In the genomic region with DNA sequence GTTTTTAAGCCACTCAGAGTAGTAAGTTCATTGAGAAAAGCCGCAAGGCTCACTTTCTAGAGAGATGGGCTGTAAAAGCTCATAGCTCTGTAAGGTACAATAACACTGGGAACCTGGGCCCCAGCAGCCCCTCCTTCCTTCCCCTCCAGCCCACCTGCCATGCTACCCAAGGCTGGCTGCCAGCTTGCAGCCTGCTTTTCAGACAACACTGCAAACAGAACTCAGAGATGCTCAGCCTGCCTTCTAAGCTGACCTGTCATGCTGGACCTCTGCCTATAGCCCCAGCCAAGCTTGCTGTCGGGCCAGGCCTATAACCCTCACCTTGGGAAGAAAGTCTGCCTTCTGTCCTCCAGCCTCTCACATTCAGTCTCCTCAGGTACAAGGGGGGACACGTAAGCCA, we compare ENCODE assay signal across 19 mouse cellular contexts. TPM values are rescaled to one million over a fixed set of nuclear protein-coding genes. Genes with fewer than 3 reads are reported as not detected.
DNase-seq lines count a peak whose midpoint lies in the region; ATAC-seq and TF ChIP-seq lines count a peak whose summit lies in the region.
"Had no signal": no experiment of that assay in that cellular context is flagged by ENCODE, and none has a peak within 500 bp of the region (broad histone marks: within the 10 kb centered on the region; RNA-seq: fewer than 3 reads in every experiment).

No protein-coding gene starts in this region.

- H3K9ac ChIP-seq in lung, embryonic 14.5 days = no peak overlapping the region
- H3K9ac ChIP-seq in lung, postnatal 0 days (replicated peaks; ENCODE audit: low read depth) = no peak overlapping the region
- no peak overlapping the region for H3K9ac ChIP-seq in intestine, postnatal 0 days (ENCODE audit: low read depth, low read length)
- peak overlapping the region; percentile 8; the same call in 1 of the 2 replicates for H3K9ac ChIP-seq in stomach, postnatal 0 days (ENCODE audit: low read length)
- H3K9ac ChIP-seq in kidney, embryonic 14.5 days (ENCODE audit: low read depth, low read length) = no peak overlapping the region
- H3K9ac ChIP-seq: forebrain, postnatal 0 days; heart, embryonic 12.5 days; hindbrain, embryonic 15.5 days; midbrain, embryonic 13.5 days; neural tube, embryonic 12.5 days had no signal

- no peaks in the 10 kb centered on the region for H3K27me3 ChIP-seq in lung, embryonic 14.5 days (ENCODE audit: insufficient read depth, low read length)
- H3K27me3 ChIP-seq in lung, postnatal 0 days (replicated peaks; ENCODE audit: insufficient read depth, low read length) = no peaks in the 10 kb centered on the region
- no peaks in the 10 kb centered on the region for H3K27me3 ChIP-seq in intestine, postnatal 0 days (replicated peaks; ENCODE audit: control insufficient read depth, insufficient read depth, low read length)
- H3K27me3 ChIP-seq in stomach, postnatal 0 days (ENCODE audit: control insufficient read depth, insufficient read depth, low read length) = no peaks in the 10 kb centered on the region
- H3K27me3 ChIP-seq in kidney, embryonic 14.5 days (ENCODE audit: control insufficient read depth, insufficient read depth, low read length) = peaks cover 2% of the 10 kb centered on the region; the same call in 1 of the 2 replicates
- H3K27me3 ChIP-seq: hindbrain, embryonic 15.5 days; midbrain, embryonic 13.5 days; neural tube, embryonic 12.5 days had no signal

- peak; percentile 48 to 53 for DNase-seq in cerebellum, postnatal 14 days
- DNase-seq in cerebellum, adult 18-20 months = no peak
- DNase-seq in lung, embryonic 14.5 days = no peak
- DNase-seq in lung, postnatal 0 days (ENCODE audit: low spot score) = no peak
- DNase-seq in stomach, postnatal 0 days (ENCODE audit: low spot score) = no peak
- DNase-seq in heart, postnatal 36 days = no peak
- DNase-seq: adrenal gland, postnatal 25 days; cerebellum, adult 11-12 months; forebrain, postnatal 0 days; heart, postnatal 14 days; thymus, postnatal 4 days had no signal

- WGBS in lung, embryonic 14.5 days = 72% methylated on average over 3 of the region's 3 CpGs
- 71% methylated on average over 3 of the region's 3 CpGs for WGBS in lung, postnatal 0 days
- 61% methylated on average over 3 of the region's 3 CpGs for WGBS in intestine, postnatal 0 days
- WGBS in stomach, postnatal 0 days = 72% methylated on average over 3 of the region's 3 CpGs
- 67% methylated on average over 3 of the region's 3 CpGs for WGBS in kidney, embryonic 14.5 days

- peaks cover 26% of the 10 kb centered on the region for H3K36me3 ChIP-seq in lung, embryonic 14.5 days (ENCODE audit: insufficient read depth)
- 0 out of 2 replicates have a peak, but pooled peaks cover 6% of the 10 kb centered on the region for H3K36me3 ChIP-seq in lung, postnatal 0 days (ENCODE audit: insufficient read depth, low read length)
- peaks cover 25% of the 10 kb centered on the region for H3K36me3 ChIP-seq in intestine, postnatal 0 days (ENCODE audit: control insufficient read depth, insufficient read depth)
- H3K36me3 ChIP-seq in stomach, postnatal 0 days (ENCODE audit: control insufficient read depth, insufficient read depth, low read length) = no peaks in the 10 kb centered on the region; the same call in 1 of the 2 replicates
- peaks cover 28% of the 10 kb centered on the region for H3K36me3 ChIP-seq in kidney, embryonic 14.5 days (ENCODE audit: control insufficient read depth, insufficient read depth, low read length)

- no peak overlapping the region for H3K4me2 ChIP-seq in lung, embryonic 14.5 days
- no peak overlapping the region for H3K4me2 ChIP-seq in lung, postnatal 0 days (replicated peaks; ENCODE audit: low read depth, low read length)
- H3K4me2 ChIP-seq in intestine, postnatal 0 days (replicated peaks; ENCODE audit: low read depth) = peak overlapping the region; percentile 14
- peak overlapping the region; percentile 12; the same call in 1 of the 2 replicates for H3K4me2 ChIP-seq in stomach, postnatal 0 days (replicated peaks; ENCODE audit: low read depth)
- no peak overlapping the region for H3K4me2 ChIP-seq in kidney, embryonic 14.5 days (replicated peaks; ENCODE audit: low read depth, low read length)
- H3K4me2 ChIP-seq: heart, embryonic 12.5 days; hindbrain, embryonic 15.5 days; midbrain, embryonic 13.5 days; neural tube, embryonic 12.5 days had no signal

- intact Hi-C loops in heart, postnatal 36 days (cut with DNase I) = no loop called here

- ATAC-seq in lung, embryonic 14.5 days (ENCODE audit: insufficient read depth) = 0 out of 2 replicates have a peak, but pooled peaks have one; percentile 4
- no peak for ATAC-seq in lung, postnatal 0 days
- ATAC-seq in intestine, postnatal 0 days = no peak
- no peak for ATAC-seq in stomach, postnatal 0 days (ENCODE audit: low FRiP score, low TSS enrichment)
- no peak for ATAC-seq in kidney, embryonic 14.5 days (ENCODE audit: low FRiP score, low TSS enrichment)
- ATAC-seq: CD4-positive, CD25-positive, alpha-beta regulatory T cell, adult 4 months; forebrain, postnatal 0 days; midbrain, embryonic 13.5 days had no signal

- H3K4me1 ChIP-seq in lung, embryonic 14.5 days (ENCODE audit: insufficient read depth) = no peaks in the 10 kb centered on the region
- H3K4me1 ChIP-seq in lung, postnatal 0 days (ENCODE audit: insufficient read depth, low read depth, low read length) = no peaks in the 10 kb centered on the region
- no peaks in the 10 kb centered on the region for H3K4me1 ChIP-seq in intestine, postnatal 0 days (replicated peaks; ENCODE audit: control insufficient read depth, insufficient read depth, low read length)
- peaks cover 3% of the 10 kb centered on the region; the same call in 1 of the 2 replicates for H3K4me1 ChIP-seq in stomach, postnatal 0 days (replicated peaks; ENCODE audit: control insufficient read depth, insufficient read depth)
- H3K4me1 ChIP-seq in kidney, embryonic 14.5 days (ENCODE audit: control insufficient read depth, insufficient read depth, low read length) = no peaks in the 10 kb centered on the region
- H3K4me1 ChIP-seq: hindbrain, embryonic 15.5 days had no signal

- no peak for TF ChIP-seq CTCF in lung, embryonic 14.5 days (IDR thresholded peaks at IDR 0.05; ENCODE audit: low read depth)
- no peak for TF ChIP-seq CTCF in lung, postnatal 0 days (IDR thresholded peaks at IDR 0.05)
- no peak for TF ChIP-seq CTCF in intestine, postnatal 0 days (IDR thresholded peaks at IDR 0.05; ENCODE audit: low read depth)
- TF ChIP-seq CTCF in stomach, postnatal 0 days (IDR thresholded peaks at IDR 0.05; ENCODE audit: low read depth) = no peak

- no peak for TF ChIP-seq EP300 in lung, postnatal 0 days (IDR thresholded peaks at IDR 0.05)
- TF ChIP-seq EP300 in stomach, postnatal 0 days (optimal IDR thresholded peaks at IDR 0.05) = no peak

- H3K9me3 ChIP-seq in lung, embryonic 14.5 days (ENCODE audit: low read depth, low read length) = no peaks in the 10 kb centered on the region
- no peaks in the 10 kb centered on the region for H3K9me3 ChIP-seq in lung, postnatal 0 days (ENCODE audit: low read length)
- H3K9me3 ChIP-seq in intestine, postnatal 0 days (ENCODE audit: control insufficient read depth) = no peaks in the 10 kb centered on the region
- no peaks in the 10 kb centered on the region for H3K9me3 ChIP-seq in stomach, postnatal 0 days (ENCODE audit: control insufficient read depth, low read length)
- H3K9me3 ChIP-seq in kidney, embryonic 14.5 days (ENCODE audit: control insufficient read depth, low read length) = no peaks in the 10 kb centered on the region
- H3K9me3 ChIP-seq: forebrain, embryonic 10.5 days; heart, embryonic 12.5 days; hindbrain, embryonic 15.5 days; midbrain, embryonic 13.5 days; neural tube, embryonic 12.5 days had no signal

- 0 out of 2 replicates have a peak overlapping the region, but pooled peaks have one; percentile 1 for H3K27ac ChIP-seq in lung, embryonic 14.5 days (ENCODE audit: low read depth)
- H3K27ac ChIP-seq in lung, postnatal 0 days (ENCODE audit: low read length) = no peak overlapping the region
- H3K27ac ChIP-seq in intestine, postnatal 0 days (ENCODE audit: low read depth, low read length) = peak overlapping the region; percentile 5
- peak overlapping the region; percentile 67 for H3K27ac ChIP-seq in stomach, postnatal 0 days (replicated peaks)
- no peak overlapping the region for H3K27ac ChIP-seq in kidney, embryonic 14.5 days (ENCODE audit: low read depth, low read length)
- H3K27ac ChIP-seq: forebrain, embryonic 10.5 days; hindbrain, embryonic 15.5 days; midbrain, embryonic 13.5 days; neural tube, embryonic 12.5 days had no signal

- H3K4me3 ChIP-seq in lung, embryonic 14.5 days (ENCODE audit: low read depth, low read length) = no peak overlapping the region
- H3K4me3 ChIP-seq in lung, postnatal 0 days (ENCODE audit: low read depth, low read length) = no peak overlapping the region
- H3K4me3 ChIP-seq in intestine, postnatal 0 days (ENCODE audit: low read depth, low read length) = no peak overlapping the region
- no peak overlapping the region for H3K4me3 ChIP-seq in stomach, postnatal 0 days (ENCODE audit: low read depth, low read length)
- H3K4me3 ChIP-seq in kidney, embryonic 14.5 days (ENCODE audit: low read length) = no peak overlapping the region
- H3K4me3 ChIP-seq: forebrain, embryonic 10.5 days; heart, embryonic 12.5 days; hindbrain, embryonic 15.5 days; midbrain, embryonic 13.5 days; neural tube, embryonic 12.5 days had no signal

RNA-seq across cellular contexts. Expression of a gene that starts 11.5 kb away (rescaled TPM):
- 1.2 and 1.5 TPM in 2 replicates for polyA plus RNA-seq in lung, embryonic 14.5 days (2014; fragmentation: Nextera tagmentation; extraction: Ambion mirVana)
- 0.18 and 0.92 TPM in 2 replicates for polyA plus RNA-seq in lung, postnatal 0 days (2015; fragmentation: Nextera tagmentation; extraction: Ambion mirVana)
- 0.81 and 0.99 TPM in 2 replicates for polyA plus RNA-seq in intestine, postnatal 0 days (2015; fragmentation: Nextera tagmentation; extraction: Ambion mirVana)
- 8.0 and 8.7 TPM in 2 replicates for polyA plus RNA-seq in stomach, postnatal 0 days (2015; fragmentation: Nextera tagmentation; extraction: Ambion mirVana)
- polyA plus RNA-seq in kidney, embryonic 14.5 days (2014; fragmentation: Nextera tagmentation; extraction: Ambion mirVana) = 1.3 and 1.5 TPM in 2 replicates
- total RNA-seq in heart, postnatal 36 days (2021) = 1 to 10 TPM; 2.0 to 2.1 TPM

RNA-seq across cellular contexts. Expression of a gene that starts 17.4 kb away (rescaled TPM):
- 2.2 and 3.3 TPM in 2 replicates for polyA plus RNA-seq in lung, embryonic 14.5 days (2014; fragmentation: Nextera tagmentation; extraction: Ambion mirVana)
- polyA plus RNA-seq in lung, postnatal 0 days (2015; fragmentation: Nextera tagmentation; extraction: Ambion mirVana) = 0.69 and 0.70 TPM in 2 replicates
- 1.3 TPM in 2 replicates for polyA plus RNA-seq in intestine, postnatal 0 days (2015; fragmentation: Nextera tagmentation; extraction: Ambion mirVana)
- polyA plus RNA-seq in stomach, postnatal 0 days (2015; fragmentation: Nextera tagmentation; extraction: Ambion mirVana) = 4.3 and 5.6 TPM in 2 replicates
- polyA plus RNA-seq in kidney, embryonic 14.5 days (2014; fragmentation: Nextera tagmentation; extraction: Ambion mirVana) = 3.5 and 3.7 TPM in 2 replicates
- total RNA-seq in heart, postnatal 36 days (2021) = 1 to 10 TPM in 1 of 2 experiments, under 1 TPM in 1; 0.68 to 1.3 TPM

RNA-seq across cellular contexts. Expression of a gene that starts 17.4 kb away (rescaled TPM):
- 19.9 and 21.8 TPM in 2 replicates for polyA plus RNA-seq in lung, embryonic 14.5 days (2014; fragmentation: Nextera tagmentation; extraction: Ambion mirVana)
- 18.1 and 22.6 TPM in 2 replicates for polyA plus RNA-seq in lung, postnatal 0 days (2015; fragmentation: Nextera tagmentation; extraction: Ambion mirVana)
- polyA plus RNA-seq in intestine, postnatal 0 days (2015; fragmentation: Nextera tagmentation; extraction: Ambion mirVana) = 8.9 and 9.1 TPM in 2 replicates
- 11.3 and 12.7 TPM in 2 replicates for polyA plus RNA-seq in stomach, postnatal 0 days (2015; fragmentation: Nextera tagmentation; extraction: Ambion mirVana)
- 22.2 and 26.3 TPM in 2 replicates for polyA plus RNA-seq in kidney, embryonic 14.5 days (2014; fragmentation: Nextera tagmentation; extraction: Ambion mirVana)
- 1 to 10 TPM; 7.7 to 8.2 TPM for total RNA-seq in heart, postnatal 36 days (2021)

Comparison
In these comparisons a context has a peak if more than half of its experiments do, and no peak if none do; other contexts are left out.
1. DNase-seq: peak in cerebellum, postnatal 14 days (2 of 2); none in cerebellum, adult 18-20 months (0 of 2), lung, embryonic 14.5 days (single experiment), lung, postnatal 0 days (single experiment), stomach, postnatal 0 days (single experiment) and heart, postnatal 36 days (0 of 2).
2. H3K27ac ChIP-seq: peak in lung, embryonic 14.5 days (single experiment), intestine, postnatal 0 days (single experiment) and stomach, postnatal 0 days (single experiment); none in lung, postnatal 0 days (single experiment) and kidney, embryonic 14.5 days (single experiment).
3. H3K4me2 ChIP-seq: peak in intestine, postnatal 0 days (single experiment) and stomach, postnatal 0 days (single experiment); none in lung, embryonic 14.5 days (single experiment), lung, postnatal 0 days (single experiment) and kidney, embryonic 14.5 days (single experiment).